Mouse (Mus musculus) heart, postnatal 10 days (tissue): ENCODE results near the gene E030018B13Rik. TPM values are rescaled to one million over a fixed set of nuclear protein-coding genes. Genes with fewer than 3 reads are reported as not detected.
A peak's percentile ranks its signal among the peaks of the same experiment; 100 is the strongest.

Source experiments
- DNase-seq, 2 experiments: peaks; one replicate each; pipeline ENCODE4 v3.0.0; 2021
- intact Hi-C: fragments of 180-260 bp; cut with DNase I; formaldehyde crosslinking; loops from one replicate; pipeline ENCODE4 v1.15.1; 2025
- total RNA-seq, 2 experiments: library from RNA; stranded (reverse); gene quantifications; 2 replicates each; pipeline ENCODE4 v1.2.3; 2021

Gene E030018B13Rik
- not detected for total RNA-seq

- DNase-seq: no peak
- intact Hi-C loops: no loop called here
These were observed at the start of gene E030018B13Rik for GRCm38 (mm10) chr7:63916268-63916907. Gene E030018B13Rik (plus strand): TSS chr7:63916857.

GRCm38 (mm10) chr7:63868356-63868918 lies 48.2 kb upstream of the E030018B13Rik start:
- intact Hi-C loops: no loop called here

GRCm38 (mm10) chr7:63871698-63872097 lies 45.0 kb upstream of the E030018B13Rik start:
- intact Hi-C loops: no loop called here
- no peak for DNase-seq

More at GRCm38 (mm10) chr7:63868356-63868918, 48.2 kb upstream of the E030018B13Rik start:
- no peak for DNase-seq

- DNase-seq: peak; percentile 46 to 50
- intact Hi-C loops: no loop called here
These were observed 42.8 kb upstream of the E030018B13Rik start for GRCm38 (mm10) chr7:63873880-63874279.

GRCm38 (mm10) chr7:63875686-63876085 lies 41.0 kb upstream of the E030018B13Rik start:
- DNase-seq: no peak
- intact Hi-C loops: no loop called here

GRCm38 (mm10) chr7:63876640-63877039 lies 40.0 kb upstream of the E030018B13Rik start:
- intact Hi-C loops: no loop called here

GRCm38 (mm10) chr7:63877610-63878009 lies 39.0 kb upstream of the E030018B13Rik start:
- DNase-seq: no peak
- intact Hi-C loops: no loop called here

More at GRCm38 (mm10) chr7:63876640-63877039, 40.0 kb upstream of the E030018B13Rik start:
- DNase-seq: no peak

- intact Hi-C loops: no loop called here
- DNase-seq: peak; percentile 80
These were observed 37.1 kb upstream of the E030018B13Rik start for GRCm38 (mm10) chr7:63879583-63879982.

GRCm38 (mm10) chr7:63882739-63883138 lies 33.9 kb upstream of the E030018B13Rik start:
- DNase-seq: peak in 1 of 2 experiments; percentile 19

GRCm38 (mm10) chr7:63885025-63885424 lies 31.6 kb upstream of the E030018B13Rik start:
- intact Hi-C loops: no loop called here
- peak in 1 of 2 experiments; percentile 56 for DNase-seq

More at GRCm38 (mm10) chr7:63882739-63883138, 33.9 kb upstream of the E030018B13Rik start:
- intact Hi-C loops: no loop called here

GRCm38 (mm10) chr7:63887034-63887551 lies 29.6 kb upstream of the E030018B13Rik start:
- peak; percentile 64 to 66 for DNase-seq
- intact Hi-C loops: no loop called here

GRCm38 (mm10) chr7:63887602-63888123 lies 29.0 kb upstream of the E030018B13Rik start:
- no peak for DNase-seq

GRCm38 (mm10) chr7:63888674-63889073 lies 28.0 kb upstream of the E030018B13Rik start:
- intact Hi-C loops: no loop called here
- peak in 1 of 2 experiments; percentile 22 for DNase-seq

More at GRCm38 (mm10) chr7:63887602-63888123, 29.0 kb upstream of the E030018B13Rik start:
- intact Hi-C loops: no loop called here

GRCm38 (mm10) chr7:63889116-63889975 lies 27.3 kb upstream of the E030018B13Rik start:
- DNase-seq: no peak
- intact Hi-C loops: no loop called here

GRCm38 (mm10) chr7:63891488-63892075 lies 25.1 kb upstream of the E030018B13Rik start:
- intact Hi-C loops: no loop called here
- DNase-seq: no peak

GRCm38 (mm10) chr7:63893201-63893600 lies 23.5 kb upstream of the E030018B13Rik start:
- intact Hi-C loops: no loop called here
- no peak for DNase-seq

- intact Hi-C loops: no loop called here
- no peak for DNase-seq
These were observed 22.9 kb upstream of the E030018B13Rik start for GRCm38 (mm10) chr7:63893729-63894128.

GRCm38 (mm10) chr7:63894662-63895061 lies 22.0 kb upstream of the E030018B13Rik start:
- intact Hi-C loops: loop anchor here (1.0 kb wide), 1 partner anchor 18 kb away; no protein-coding TSS in a partner anchor
- DNase-seq: no peak

GRCm38 (mm10) chr7:63895223-63895622 lies 21.4 kb upstream of the E030018B13Rik start:
- no peak for DNase-seq
- intact Hi-C loops: loop anchor here (1.0 kb wide), 1 partner anchor 17 kb away; no protein-coding TSS in a partner anchor
